Mouse (Mus musculus) retina, embryonic 14.5 days (tissue): ENCODE measurements around the gene Srebf2.
"Not testable (repeated sequence)": the region's sequence is repeated elsewhere in the genome, so short reads cannot be mapped to it uniquely, and the experiment has no call there.

Source experiments
- DNase-seq: peaks from one replicate; pipeline ENCODE4 v3.0.0-alpha.2; 2015; ENCODE audit warnings: low spot score

Srebf2 gene

GRCm38 (mm10) chr15:82146770-82147610 is at the start of gene Srebf2:
Gene Srebf2 (plus strand): TSS chr15:82147181.
- peak; percentile 99 for DNase-seq

- DNase-seq = peak; percentile 83
Measured at GRCm38 (mm10) chr15:82106953-82107555, 39.9 kb upstream of the Srebf2 start.

GRCm38 (mm10) chr15:82120544-82120943 is 26.4 kb upstream of the Srebf2 start:
- DNase-seq = no peak

GRCm38 (mm10) chr15:82126690-82127089 is 20.3 kb upstream of the Srebf2 start:
- not testable (repeated sequence) for DNase-seq

- peak; percentile 99 for DNase-seq
Measured at GRCm38 (mm10) chr15:82127426-82128374, 19.3 kb upstream of the Srebf2 start, which contains the start of gene Ccdc134. Gene Ccdc134 (plus strand): TSS chr15:82127922.

GRCm38 (mm10) chr15:82128398-82128797 is 18.6 kb upstream of the Srebf2 start:
- no peak for DNase-seq

GRCm38 (mm10) chr15:82130599-82130998 is 16.4 kb upstream of the Srebf2 start:
- peak; percentile 33 for DNase-seq

- no peak for DNase-seq
Measured at GRCm38 (mm10) chr15:82135372-82135771, 11.6 kb upstream of the Srebf2 start.

GRCm38 (mm10) chr15:82138565-82138964 is 8.4 kb upstream of the Srebf2 start:
- peak; percentile 85 for DNase-seq

- peak; percentile 44 for DNase-seq
Measured at GRCm38 (mm10) chr15:82139196-82139595, 7.8 kb upstream of the Srebf2 start.

- no peak for DNase-seq
Measured at GRCm38 (mm10) chr15:82140355-82140754, 6.6 kb upstream of the Srebf2 start.

- no peak for DNase-seq
Measured at GRCm38 (mm10) chr15:82144157-82144556, 2.8 kb upstream of the Srebf2 start.

GRCm38 (mm10) chr15:82145408-82145807 is 1.6 kb upstream of the Srebf2 start:
- no peak for DNase-seq

GRCm38 (mm10) chr15:82145851-82146769 is 871 bp upstream of the Srebf2 start:
- DNase-seq = peak; percentile 32

GRCm38 (mm10) chr15:82147611-82148111 is 680 bp downstream of the Srebf2 start:
- peak; percentile 73 for DNase-seq

- DNase-seq = no peak
Measured at GRCm38 (mm10) chr15:82148510-82148911, 1.5 kb downstream of the Srebf2 start.

- no peak for DNase-seq
Measured at GRCm38 (mm10) chr15:82150042-82150441, 3.1 kb downstream of the Srebf2 start.

- no peak for DNase-seq
Measured at GRCm38 (mm10) chr15:82151176-82151575, 4.2 kb downstream of the Srebf2 start.

- DNase-seq = no peak
Measured at GRCm38 (mm10) chr15:82152022-82152421, 5.0 kb downstream of the Srebf2 start.

GRCm38 (mm10) chr15:82152435-82152834 is 5.5 kb downstream of the Srebf2 start:
- no peak for DNase-seq

GRCm38 (mm10) chr15:82156298-82156697 is 9.3 kb downstream of the Srebf2 start:
- DNase-seq = no peak
